Mouse (Mus musculus): Measurements from ENCODE around the gene Sft2d1.

DNA sequence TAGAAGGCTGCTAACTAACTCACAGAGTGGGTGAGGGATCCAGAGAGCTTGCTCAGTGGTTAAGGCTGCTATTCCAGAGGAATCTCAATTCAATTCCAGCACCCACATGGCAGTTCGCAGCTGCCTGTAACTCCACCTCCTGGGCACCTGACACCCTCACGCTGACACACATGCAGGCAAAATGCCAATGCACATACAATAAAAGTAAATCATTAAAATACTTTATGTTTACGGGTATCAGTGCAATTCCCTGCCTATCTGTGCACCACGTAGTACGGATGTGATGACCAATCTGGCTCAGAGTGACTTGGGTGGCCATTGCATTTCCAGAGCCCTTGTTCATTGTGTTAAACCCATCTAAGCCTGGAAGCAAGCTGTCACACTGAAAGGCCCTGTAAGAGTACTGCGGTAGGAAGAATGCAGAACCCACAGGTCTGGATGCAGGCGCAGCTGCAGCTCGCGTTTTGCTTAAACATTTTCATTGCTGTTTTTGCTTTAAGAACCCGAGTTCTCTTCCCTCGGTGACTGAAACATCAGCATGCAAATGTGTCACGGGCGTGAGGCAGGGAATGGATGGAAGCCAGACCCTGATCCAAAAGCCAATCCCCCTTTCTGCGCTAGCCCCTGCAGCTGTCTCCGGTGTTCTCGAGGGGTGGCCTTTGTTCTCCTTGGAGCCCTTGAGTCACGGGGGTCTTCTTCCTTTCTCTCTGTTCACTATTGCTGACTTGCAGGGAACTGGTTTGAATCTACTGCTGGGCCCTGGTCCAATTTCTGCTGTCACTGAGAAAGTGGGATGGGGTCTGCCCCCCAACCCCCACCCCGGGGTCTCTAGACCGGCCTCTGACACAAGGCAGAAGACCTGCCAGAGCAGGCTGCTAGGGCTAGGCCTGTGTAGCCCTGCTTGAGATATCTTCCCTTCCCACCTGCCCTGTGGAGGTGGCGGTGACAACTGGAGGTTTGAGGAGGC lies 56.9 kb downstream of the Sft2d1 start:
- TF ChIP-seq POLR2A (IDR thresholded peaks at IDR 0.05; ENCODE audit: low read depth, low read length) (no peak), CTCF (IDR thresholded peaks at IDR 0.05; ENCODE audit: borderline replicate concordance, insufficient read depth, low read length) (no peak)
